Mouse (Mus musculus) ES-E14 (cell line): Measurements from ENCODE around the gene Kif26b. TPM values are rescaled to one million over a fixed set of nuclear protein-coding genes. Genes with fewer than 3 reads are reported as not detected.

Source experiments
- DNase-seq: peaks from one replicate; pipeline ENCODE4 v3.0.0-alpha.2; 2013; ENCODE audit warnings: low read depth, low spot score
- H3K27ac ChIP-seq: 2 replicates; pipeline ENCODE4 v1.5.1; 2012; ENCODE audit warnings: low read depth, mild to moderate bottlenecking, low read length, moderate library complexity, mixed read lengths; ENCODE audit not compliant: poor library complexity, insufficient read depth, severe bottlenecking
- H3K36me3 ChIP-seq: 2 replicates; pipeline ENCODE4 v1.6.1; 2012; ENCODE audit warnings: mild to moderate bottlenecking, low read length, moderate library complexity, mixed read lengths; ENCODE audit not compliant: control insufficient read depth, poor library complexity, insufficient read depth, severe bottlenecking
- H3K4me1 ChIP-seq, 2 experiments: fragments of 150-350 bp in 1 of 2; sonication (generic) in 1 of 2; 2 replicates each; pipeline ENCODE4 v1.6.1; 2012; ENCODE audit warnings: low read length in 2 of 2, mild to moderate bottlenecking in 1 of 2, mixed read lengths in 1 of 2; ENCODE audit not compliant: control insufficient read depth in 2 of 2, insufficient read depth in 2 of 2, poor library complexity in 1 of 2
- H3K4me3 ChIP-seq, 2 experiments: fragments of 150-350 bp in 1 of 2; sonication (generic) in 1 of 2; 2 replicates each; pipeline ENCODE4 v1.5.1; 2012; ENCODE audit warnings: low read length in 2 of 2, low read depth in 1 of 2, mild to moderate bottlenecking in 1 of 2, mixed read lengths in 1 of 2; ENCODE audit not compliant: insufficient read depth in 1 of 2, poor library complexity in 1 of 2, severe bottlenecking in 1 of 2
- H3K9ac ChIP-seq: 2 replicates; pipeline ENCODE4 v1.6.1; 2012; ENCODE audit warnings: low read depth, mild to moderate bottlenecking, low read length, mixed read lengths; ENCODE audit not compliant: poor library complexity, insufficient read depth, severe bottlenecking
- H3K9me3 ChIP-seq: fragments of 150-350 bp; sonication (generic); 2 replicates; pipeline ENCODE4 v1.6.1; 2012; ENCODE audit warnings: low read depth, mild to moderate bottlenecking, low read length; ENCODE audit not compliant: control insufficient read depth, insufficient read depth
- CHD2 ChIP-seq: IDR thresholded peaks from 2 replicates; pipeline ENCODE4 v1.6.1; 2014; ENCODE audit warnings: mild to moderate bottlenecking, low read depth, low read length, inconsistent platforms
- HCFC1 ChIP-seq: IDR thresholded peaks from 2 replicates; pipeline ENCODE4 v1.6.1; 2012; ENCODE audit warnings: low read length, inconsistent platforms, borderline replicate concordance; ENCODE audit not compliant: insufficient read depth
- MAFK ChIP-seq: IDR thresholded peaks from 2 replicates; pipeline ENCODE4 v1.6.1; 2014; ENCODE audit warnings: mild to moderate bottlenecking, low read depth, low read length, inconsistent platforms; ENCODE audit not compliant: insufficient read depth
- ZC3H11A ChIP-seq: IDR thresholded peaks from 2 replicates; pipeline ENCODE4 v1.6.1; 2012; ENCODE audit warnings: low read depth, mild to moderate bottlenecking, inconsistent platforms, low read length, borderline replicate concordance
- ZNF384 ChIP-seq: IDR thresholded peaks from 2 replicates; pipeline ENCODE4 v1.6.1; 2012; ENCODE audit warnings: low read depth, low read length, inconsistent platforms
- in situ Hi-C, 2 experiments: fragments of 600-800 bp; cut with MboI; formaldehyde crosslinking; loops; one replicate each; pipeline ENCODE4 v1.15.1; 2025; ENCODE audit warnings: low sequenced_read_pairs in 2 of 2, inconsistent platforms in 1 of 2; ENCODE audit not compliant: unreplicated experiment in 2 of 2
- total RNA-seq: library from RNA; depleted of rRNA; stranded (reverse); fragments of 300-350 nt; gene quantifications from 2 replicates; pipeline ENCODE4 v1.2.3, GENCODE M21; 2012

Gene Kif26b
- total RNA-seq, 1 experiment, result 0.94 TPM

- DNase-seq, result no peak
- no peak for TF ChIP-seq ZNF384
- no peak for TF ChIP-seq MAFK
- no peak for TF ChIP-seq HCFC1
- TF ChIP-seq ZC3H11A, result no peak
- no peak for TF ChIP-seq CHD2
- H3K4me3 ChIP-seq, result no peak overlapping the region
- no peaks in the 10 kb centered on the region for H3K36me3 ChIP-seq
- in situ Hi-C loops, result no loop called here
- no peak overlapping the region for H3K9ac ChIP-seq
- H3K4me1 ChIP-seq, result no peaks in the 10 kb centered on the region
- no peaks in the 10 kb centered on the region for H3K9me3 ChIP-seq
- no peak overlapping the region for H3K27ac ChIP-seq
Observed at GRCm38 (mm10) chr1:178893229-178894080, 364.5 kb downstream of the Kif26b start.

GRCm38 (mm10) chr1:178894081-178894401 lies 365.1 kb downstream of the Kif26b start:
- no peak overlapping the region for H3K27ac ChIP-seq
- TF ChIP-seq HCFC1 (no peak), ZC3H11A (no peak), MAFK (no peak)

GRCm38 (mm10) chr1:178895674-178896073 lies 366.7 kb downstream of the Kif26b start:
- Histone ChIP-seq H3K4me1 (no peaks in the 10 kb centered on the region), H3K9me3 (no peaks in the 10 kb centered on the region), H3K27ac (no peak overlapping the region), H3K9ac (no peak overlapping the region), H3K4me3 (no peak overlapping the region), H3K36me3 (no peaks in the 10 kb centered on the region)
- in situ Hi-C loops, result no loop called here
- TF ChIP-seq ZC3H11A (no peak), MAFK (no peak), HCFC1 (no peak), ZNF384 (no peak), CHD2 (no peak)
- DNase-seq, result no peak

More at GRCm38 (mm10) chr1:178894081-178894401, 365.1 kb downstream of the Kif26b start:
- DNase-seq, result no peak
- no peaks in the 10 kb centered on the region for H3K4me1 ChIP-seq
- no peak overlapping the region for H3K4me3 ChIP-seq
- no peaks in the 10 kb centered on the region for H3K9me3 ChIP-seq
- H3K36me3 ChIP-seq, result no peaks in the 10 kb centered on the region
- no peak overlapping the region for H3K9ac ChIP-seq
- in situ Hi-C loops, result no loop called here

- H3K9me3 ChIP-seq, result no peaks in the 10 kb centered on the region
- H3K27ac ChIP-seq, result no peak overlapping the region
- no peak overlapping the region for H3K4me3 ChIP-seq
- DNase-seq, result no peak
- TF ChIP-seq ZC3H11A, result no peak
- no peak for TF ChIP-seq ZNF384
- TF ChIP-seq MAFK, result no peak
- TF ChIP-seq HCFC1, result no peak
- no peak for TF ChIP-seq CHD2
- H3K9ac ChIP-seq, result no peak overlapping the region
- in situ Hi-C loops, result no loop called here
- H3K4me1 ChIP-seq, result 0 out of 4 replicates have a peak, but pooled peaks cover 0 to 2% of the 10 kb centered on the region in 2 experiments
- H3K36me3 ChIP-seq, result no peaks in the 10 kb centered on the region
Observed at GRCm38 (mm10) chr1:178910951-178911350, 382.0 kb downstream of the Kif26b start.
